Mouse (Mus musculus) testis, adult 2 months (tissue): ENCODE measurements at regions not wholly inside any gene's neighbourhood (a gene's known extent, or its start where the extent isn't known, plus 50 kb on each side); places are given as distances from the start of the nearest gene placed in this dataset.

Experiments
- CTCF ChIP-seq: fragments of 200-500 bp; IDR thresholded peaks from 2 replicates; pipeline ENCODE4 v1.5.1; 2012; ENCODE audit warnings: low read depth, mild to moderate bottlenecking, inconsistent platforms, low read length, moderate library complexity; ENCODE audit not compliant: control insufficient read depth, insufficient read depth, insufficient replicate concordance
- POLR2A ChIP-seq: fragments of 200-500 bp; IDR thresholded peaks from 2 replicates; pipeline ENCODE4 v1.6.1; 2012; ENCODE audit warnings: low read depth, mild to moderate bottlenecking, inconsistent platforms, low read length, moderate library complexity; ENCODE audit not compliant: control insufficient read depth

GRCm38 (mm10) chr19:14387796-14388195 is 210.1 kb downstream of the Tle4 start:
- no peak for TF ChIP-seq POLR2A
- TF ChIP-seq CTCF, result no peak
